Mouse (Mus musculus) gastrocnemius, adult 8-10 months (tissue): ENCODE measurements around the gene Rexo2. TPM values are rescaled to one million over a fixed set of nuclear protein-coding genes. Genes with fewer than 3 reads are reported as not detected.

ENCODE experiments used
- microRNA-seq: library from miRNA; unstranded; fragments of <30 nt; microRNA quantifications from one replicate; pipeline ENCODE4 v1.2.0, GENCODE M21; 2022
- total RNA-seq, 4 experiments: library from RNA; stranded (reverse); gene quantifications; 2 replicates each; pipeline ENCODE4 v1.2.4; 2022

Gene Rexo2
- total RNA-seq, 4 experiments from 2014 or later, result 69.5 to 78.3 (median 73.0) TPM

Small RNA genes within 50 kb of the gene (microRNA-seq; reads per million reads assigned to microRNA genes)
- not detected for gene Gm23653

Other genes starting within 250 kb of the Rexo2 start
- under 1 TPM; 0.34 to 0.52 (median 0.46) TPM for gene Nxpe2, start 127.2 kb downstream of the Rexo2 start, total RNA-seq
- 10 to 100 TPM; 11.9 to 15.8 (median 13.6) TPM for gene Rbm7, start 14.7 kb upstream of the Rexo2 start, total RNA-seq
- 10 to 100 TPM in 1 of 4 experiments, 1 to 10 TPM in 3; 7.8 to 11.7 (median 9.1) TPM for gene Gm5617, start 14.8 kb upstream of the Rexo2 start, total RNA-seq
- 1 to 10 TPM; 1.8 to 4.1 (median 3.5) TPM for gene Nnmt, start 124.5 kb upstream of the Rexo2 start, total RNA-seq